In the genomic region with DNA sequence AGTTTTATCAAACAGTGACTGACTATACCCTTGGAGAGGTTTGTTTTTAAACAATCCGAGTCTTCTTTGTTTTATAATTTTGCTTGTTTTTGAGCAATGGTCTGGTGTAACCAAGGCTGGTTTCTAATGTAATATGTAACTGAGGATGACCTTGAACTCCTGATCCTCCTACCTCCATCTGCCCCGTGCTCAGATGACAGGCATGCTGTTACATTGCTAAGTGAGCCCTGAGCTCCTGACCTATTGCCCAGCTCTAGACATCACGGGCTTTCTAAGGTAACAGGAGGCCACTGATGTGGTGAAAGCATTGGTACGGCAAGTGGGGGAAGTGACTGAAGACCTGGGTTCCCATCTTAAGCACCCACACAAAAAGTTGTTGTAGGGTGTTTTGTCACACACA, we compare ENCODE assay signal across 15 mouse cellular contexts.
"Had no signal": no experiment of that assay in that cellular context is flagged by ENCODE, and none has a peak within 500 bp of the region (broad histone marks: within the 10 kb centered on the region; RNA-seq: fewer than 3 reads in every experiment).

No protein-coding gene starts in this region.

- H3K9me3 ChIP-seq: limb, embryonic 10.5 days; midbrain, embryonic 12.5 days had no signal

- H3K4me2 ChIP-seq: midbrain, embryonic 12.5 days; neural tube, embryonic 13.5 days had no signal

- H3K27me3 ChIP-seq: midbrain, embryonic 12.5 days; neural tube, embryonic 13.5 days had no signal

- H3K9ac ChIP-seq: midbrain, embryonic 12.5 days; neural tube, embryonic 13.5 days had no signal

- H3K4me3 ChIP-seq: left cerebral cortex, adult 2 months; limb, embryonic 10.5 days; midbrain, embryonic 12.5 days; neural tube, embryonic 13.5 days had no signal

- DNase-seq: kidney, adult 2 months; kidney, postnatal 25 days; lung, adult 2 months; lung, postnatal 36 days; retina, postnatal 1 day; right cerebral cortex, postnatal 4 days; spleen, adult 18-20 months; thymus, postnatal 36 days had no signal

- H3K4me1 ChIP-seq: limb, embryonic 10.5 days had no signal

- ATAC-seq: intestine, embryonic 16.5 days; lung, postnatal 0 days; midbrain, embryonic 16.5 days had no signal

- H3K27ac ChIP-seq: left cerebral cortex, adult 2 months; limb, embryonic 10.5 days; midbrain, embryonic 12.5 days; neural tube, embryonic 13.5 days had no signal
